Mouse (Mus musculus) forebrain, postnatal 0 days (tissue): ENCODE results near the gene Gm11273. TPM values are rescaled to one million over a fixed set of nuclear protein-coding genes. Genes with fewer than 3 reads are reported as not detected.
"Not testable (repeated sequence)": the region's sequence is repeated elsewhere in the genome, so short reads cannot be mapped to it uniquely, and the experiment has no call there.

Experiments used
- ATAC-seq: fragments of 200-750 bp; cut with Nextera tagmentation; 2 replicates; pipeline ENCODE4 v1.8.0; 2017; ENCODE audit warnings: mild to moderate bottlenecking, moderate library complexity
- DNase-seq: peaks from one replicate; pipeline ENCODE4 v3.0.0-alpha.2; 2015
- H3K27ac ChIP-seq: fragments of 300-500 bp; sonication (generic); 2 replicates; pipeline ENCODE4 v1.5.1; 2014; ENCODE audit warnings: low read depth, mild to moderate bottlenecking, antibody characterized with exemption, low read length, moderate library complexity, mixed read lengths
- H3K27me3 ChIP-seq: fragments of 300-500 bp; sonication (generic); 2 replicates; pipeline ENCODE4 v1.6.1; 2014; ENCODE audit warnings: mild to moderate bottlenecking, low read length, mixed read lengths; ENCODE audit not compliant: insufficient read depth
- H3K36me3 ChIP-seq: fragments of 300-500 bp; sonication (generic); 2 replicates; pipeline ENCODE4 v1.6.1; 2014; ENCODE audit warnings: mild to moderate bottlenecking, moderate library complexity; ENCODE audit not compliant: insufficient read depth
- H3K4me1 ChIP-seq: fragments of 300-500 bp; sonication (generic); 2 replicates; pipeline ENCODE4 v1.6.1; 2014; ENCODE audit warnings: antibody characterized with exemption; ENCODE audit not compliant: insufficient read depth
- H3K4me2 ChIP-seq: fragments of 300-500 bp; sonication (generic); 2 replicates; pipeline ENCODE4 v1.6.1; 2014; ENCODE audit warnings: low read depth, mild to moderate bottlenecking, moderate library complexity
- H3K4me3 ChIP-seq: fragments of 300-500 bp; sonication (generic); 2 replicates; pipeline ENCODE4 v1.5.1; 2014; ENCODE audit warnings: low read depth, low read length, mixed read lengths
- H3K9ac ChIP-seq: fragments of 300-500 bp; sonication (generic); 2 replicates; pipeline ENCODE4 v1.6.1; 2014; ENCODE audit warnings: mild to moderate bottlenecking
- H3K9me3 ChIP-seq: fragments of 300-500 bp; sonication (generic); 2 replicates; pipeline ENCODE4 v1.6.1; 2016; ENCODE audit warnings: low read length
- CTCF ChIP-seq: sonication (generic); IDR thresholded peaks from 2 replicates; pipeline ENCODE4 v1.5.1; 2016; ENCODE audit warnings: antibody characterized with exemption, control low read depth, low read depth
- WGBS: fragments of 180-500 bp; shearing (Covaris S2); extraction: QIAGEN DNeasy Blood & Tissue Kit; methylation state at CpG from one replicate; pipeline ENCODE4 v1.1.7; 2014; 5-methylcytosine and 5-hydroxymethylcytosine counted together
- polyA plus RNA-seq: library from polyadenylated mRNA; unstranded; fragments of >200 nt; fragmentation: Nextera tagmentation; extraction: Ambion mirVana; gene quantifications from 2 replicates; pipeline ENCODE4 v1.2.1, GENCODE M21; 2015
- total RNA-seq: library from RNA; depleted of rRNA; stranded (reverse); fragments of >200 nt; gene quantifications from 2 replicates; pipeline ENCODE4 v1.2.3, GENCODE M21; 2014; rRNA removed

The Gm11273 gene
- total and polyA plus RNA-seq, 2 experiments from 2014 or later, result 5.8 to 7.1 TPM

DNA sequence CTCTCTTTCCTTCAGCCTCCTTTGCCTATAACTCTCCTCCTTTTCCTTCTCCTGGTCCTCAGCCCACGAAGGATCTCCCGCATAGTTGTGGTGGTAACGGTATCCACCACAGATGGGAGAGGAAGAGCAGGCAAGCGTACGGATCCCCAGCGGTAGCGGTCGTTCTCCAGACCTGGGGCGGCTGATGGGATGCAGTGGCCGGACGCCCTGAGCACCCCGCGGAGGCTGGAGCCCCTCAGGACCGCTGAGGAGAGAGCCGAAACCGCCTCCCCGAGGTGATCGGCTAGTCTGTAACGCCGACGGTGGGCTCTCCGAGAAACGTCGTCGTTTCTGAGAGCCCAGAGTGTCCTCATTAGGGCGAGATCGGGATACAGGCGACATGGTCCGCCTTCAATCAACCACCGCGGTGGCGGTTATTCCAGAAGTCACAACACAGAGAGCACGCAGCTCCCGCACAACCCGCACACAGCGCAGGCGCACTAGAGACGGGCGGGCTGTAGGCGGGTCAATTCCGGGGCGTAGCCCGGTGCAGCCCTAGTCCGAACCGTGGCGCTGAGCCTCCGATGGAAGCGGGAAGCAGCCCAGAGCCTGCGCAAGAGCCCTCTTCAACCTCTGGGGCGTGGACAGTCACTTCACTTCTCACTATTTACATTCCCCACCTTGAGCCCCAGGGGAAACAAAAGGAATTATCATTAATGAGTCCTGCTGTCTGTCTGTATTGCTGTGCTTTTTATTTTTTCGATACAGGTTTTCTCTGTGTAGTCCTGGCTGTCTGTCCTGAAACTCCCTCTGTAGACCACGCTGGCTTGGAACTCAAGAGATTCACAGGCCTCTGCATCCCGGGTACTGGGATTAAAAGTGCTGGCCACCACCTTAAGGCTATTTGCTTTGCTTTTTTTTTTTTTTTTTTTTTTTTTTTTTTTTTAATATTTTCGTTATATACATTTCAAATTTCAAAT lies 32.9 kb downstream of the Gm11273 start, which contains the start of gene Nkapl:
TSS of gene Nkapl (minus strand) at position 449 of the 959 bp plus-strand sequence.
- H3K4me2 ChIP-seq, result peak within 1 kb of the TSS; percentile 60
- H3K9me3 ChIP-seq, result no peaks in the 10 kb centered on the region
- peak; percentile 99 for ATAC-seq

DNA sequence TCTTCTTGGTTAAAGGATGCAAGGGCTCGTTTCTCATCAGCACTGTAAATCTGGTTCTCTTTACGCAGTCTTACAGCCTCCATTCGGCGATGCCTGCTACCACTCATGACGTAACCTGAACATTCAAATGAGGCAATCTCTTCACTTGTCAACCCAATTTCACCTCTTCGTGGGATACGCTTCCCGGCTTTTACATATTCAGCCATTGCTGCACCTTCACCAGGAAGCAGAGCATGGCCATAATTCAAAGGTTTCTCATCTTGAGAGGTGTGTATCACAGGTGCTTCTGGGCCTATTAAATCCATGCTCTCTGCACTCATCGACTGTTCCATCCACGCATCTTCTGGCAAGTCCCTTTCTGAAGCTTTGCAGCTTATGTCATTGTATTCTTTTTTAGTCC lies 33.9 kb downstream of the Gm11273 start:
- no peak for ATAC-seq
- TF ChIP-seq CTCF, result no peak
- H3K9ac ChIP-seq, result no peak overlapping the region
- H3K4me1 ChIP-seq, result no peaks in the 10 kb centered on the region
- 88% methylated on average over 10 of the region's 10 CpGs for WGBS
- no peak overlapping the region for H3K4me3 ChIP-seq
- no peak for DNase-seq
- H3K9me3 ChIP-seq, result no peaks in the 10 kb centered on the region
- 0 out of 2 replicates have a peak, but pooled peaks cover 5% of the 10 kb centered on the region for H3K27me3 ChIP-seq
- no peak overlapping the region for H3K4me2 ChIP-seq
- no peak overlapping the region for H3K27ac ChIP-seq
- no peaks in the 10 kb centered on the region for H3K36me3 ChIP-seq

More for the DNA sequence above, 32.9 kb downstream of the Gm11273 start, which contains the start of gene Nkapl:
- Histone ChIP-seq H3K27me3 (0 out of 2 replicates have a peak, but pooled peaks cover 5% of the 10 kb centered on the region), H3K4me1 (no peaks in the 10 kb centered on the region), H3K4me3 (peak within 1 kb of the TSS; percentile 56), H3K27ac (peak within 1 kb of the TSS; percentile 31; the same call in 1 of the 2 replicates), H3K36me3 (no peaks in the 10 kb centered on the region), H3K9ac (peak within 1 kb of the TSS; percentile 60)
- no peak for TF ChIP-seq CTCF
- WGBS, result 1% methylated on average over 54 of the region's 54 CpGs
- DNase-seq, result peak; percentile 89

DNA sequence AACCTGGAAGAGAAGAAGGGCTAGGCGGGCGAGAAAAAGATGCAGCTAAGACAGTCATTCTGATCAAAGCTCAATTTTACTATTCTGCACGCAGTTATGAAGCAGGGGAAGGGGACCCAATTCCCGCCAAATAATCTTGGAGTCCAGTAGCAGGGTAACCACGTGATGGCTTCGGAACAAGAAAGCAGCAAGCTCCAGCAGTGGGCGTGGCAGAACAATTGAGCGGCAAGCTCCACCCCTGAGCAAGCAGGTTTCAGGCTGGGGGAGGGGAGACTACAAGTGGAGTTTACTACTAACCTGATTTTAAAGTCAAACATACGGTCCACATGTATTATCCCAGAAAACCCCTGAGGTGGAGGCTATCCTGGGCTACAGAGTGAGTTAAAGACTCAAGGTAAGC lies 38.7 kb downstream of the Gm11273 start:
- H3K4me1 ChIP-seq, H3K27me3 ChIP-seq, H3K9ac ChIP-seq, H3K27ac ChIP-seq, ATAC-seq, H3K9me3 ChIP-seq, H3K36me3 ChIP-seq, H3K4me2 ChIP-seq, DNase-seq, H3K4me3 ChIP-seq: not testable (repeated sequence)
- 60% methylated on average over 9 of the region's 9 CpGs for WGBS

DNA sequence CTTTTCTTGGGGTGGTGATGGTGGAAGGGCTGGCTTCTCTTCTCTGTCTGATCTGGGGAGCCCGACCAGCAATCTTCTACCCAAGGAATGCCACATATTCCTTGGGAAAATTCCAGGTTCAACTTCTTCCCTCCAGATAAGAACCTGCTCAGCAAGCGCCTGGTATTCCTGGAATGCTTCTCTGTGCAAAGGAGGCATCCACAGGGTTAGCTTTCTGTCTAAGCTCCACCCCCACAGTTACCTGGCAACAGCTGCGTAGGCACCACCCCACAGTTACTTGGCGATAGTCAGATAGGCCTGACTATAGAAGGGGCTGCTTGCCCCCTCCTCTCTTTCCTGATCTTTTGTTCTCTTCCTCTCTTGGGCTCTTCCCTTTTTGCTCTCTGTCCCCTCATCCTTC lies 44.9 kb downstream of the Gm11273 start:
- Histone ChIP-seq H3K9ac (no peak overlapping the region), H3K27me3 (no peaks in the 10 kb centered on the region), H3K4me2 (no peak overlapping the region), H3K36me3 (no peaks in the 10 kb centered on the region), H3K4me1 (peaks cover 4% of the 10 kb centered on the region; the same call in 1 of the 2 replicates), H3K4me3 (no peak overlapping the region), H3K9me3 (no peaks in the 10 kb centered on the region), H3K27ac (no peak overlapping the region)
- 9% methylated on average over 4 of the region's 4 CpGs for WGBS
- TF ChIP-seq CTCF, result no peak
- ATAC-seq, result no peak
- DNase-seq, result no peak

DNA sequence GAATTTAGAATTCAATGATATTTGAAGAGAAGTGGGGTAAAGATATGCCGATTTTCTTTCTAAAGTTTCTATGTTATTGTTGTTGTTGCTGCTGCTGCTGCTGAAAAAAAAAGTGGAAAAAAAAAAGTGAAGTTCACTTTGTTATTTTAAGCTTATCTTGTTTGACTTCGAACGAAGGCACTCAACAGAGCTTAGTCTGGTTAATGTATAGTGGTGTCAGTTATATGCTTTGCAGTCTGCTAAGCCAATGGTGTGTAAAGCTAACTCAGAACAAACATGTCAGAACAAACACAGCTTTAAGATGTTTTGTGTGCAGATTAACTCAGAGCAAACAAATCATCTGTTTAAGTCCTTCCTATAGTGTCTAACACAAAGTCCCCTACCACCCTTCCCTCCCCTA lies 47.1 kb downstream of the Gm11273 start:
- Histone ChIP-seq H3K4me2 (peak overlapping the region; percentile 71; the same call in 1 of the 2 replicates), H3K27me3 (no peaks in the 10 kb centered on the region), H3K36me3 (0 out of 2 replicates have a peak, but pooled peaks cover under 1% of the 10 kb centered on the region), H3K9ac (no peak overlapping the region), H3K4me3 (peak overlapping the region; percentile 77), H3K4me1 (peaks cover 4% of the 10 kb centered on the region; the same call in 1 of the 2 replicates), H3K27ac (no peak overlapping the region), H3K9me3 (no peaks in the 10 kb centered on the region)
- 97% methylated on average over 3 of the region's 3 CpGs for WGBS
- no peak for ATAC-seq
- no peak for TF ChIP-seq CTCF
- no peak for DNase-seq

DNA sequence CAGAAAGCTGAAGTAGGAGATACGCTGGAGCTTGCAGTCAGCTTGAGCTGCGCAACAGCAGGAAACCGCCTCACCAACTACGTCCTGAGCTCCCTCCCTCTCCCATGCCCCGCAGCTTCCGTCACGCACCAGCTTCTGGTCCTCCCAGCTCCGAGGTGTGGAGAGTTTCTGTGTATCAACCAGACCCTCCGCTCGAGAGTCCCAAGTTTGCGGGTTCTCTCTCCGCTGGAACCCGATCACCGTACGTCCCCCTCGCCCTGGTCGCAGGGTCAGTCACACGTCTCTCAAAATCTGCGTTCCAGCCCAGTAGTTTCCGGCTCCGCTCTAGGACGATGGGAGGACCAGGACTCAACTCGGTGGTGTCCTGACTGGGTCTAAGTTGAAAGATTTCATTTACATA lies 47.8 kb downstream of the Gm11273 start, which contains the start of gene Zscan26:
TSS of gene Zscan26 (minus strand) at position 282 of the 400 bp plus-strand sequence.
- H3K4me3 ChIP-seq, result peak within 1 kb of the TSS; percentile 77
- no peaks in the 10 kb centered on the region for H3K9me3 ChIP-seq
- no peak for TF ChIP-seq CTCF
- H3K4me1 ChIP-seq, result peaks cover 4% of the 10 kb centered on the region; the same call in 1 of the 2 replicates
- peak; percentile 91 for DNase-seq
- peak within 1 kb of the TSS; percentile 73 for H3K27ac ChIP-seq
- H3K36me3 ChIP-seq, result peaks cover 2% of the 10 kb centered on the region; the same call in 1 of the 2 replicates
- H3K4me2 ChIP-seq, result peak within 1 kb of the TSS; percentile 71
- H3K27me3 ChIP-seq, result no peaks in the 10 kb centered on the region
- under 1% methylated on average over 23 of the region's 23 CpGs for whole genome bisulfite sequencing
- H3K9ac ChIP-seq, result peak within 1 kb of the TSS; percentile 59
- ATAC-seq, result peak; percentile 96

DNA sequence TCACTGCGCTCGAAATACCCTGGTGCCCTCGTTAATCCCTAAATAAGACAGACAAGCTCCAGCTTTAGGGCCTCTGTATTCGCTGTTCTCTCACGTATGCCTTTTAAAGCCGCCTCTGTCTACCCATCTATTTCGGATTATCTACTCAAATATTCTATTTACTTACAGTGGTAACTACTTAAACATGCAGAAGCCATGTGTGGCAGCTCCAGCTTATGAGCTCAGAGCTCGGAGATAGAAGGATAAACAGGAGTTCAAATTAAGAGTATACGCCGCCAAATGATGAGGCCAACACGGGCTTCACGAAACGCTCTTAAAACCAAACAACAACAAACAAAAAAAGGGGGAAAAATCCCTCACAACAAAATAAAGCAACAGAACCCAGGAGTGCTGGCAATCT lies 48.2 kb downstream of the Gm11273 start:
- ATAC-seq (peak; percentile 28), DNase-seq (no peak)
- Histone ChIP-seq H3K4me3 (peak overlapping the region; percentile 77), H3K9ac (peak overlapping the region; percentile 59), H3K36me3 (peaks cover 2% of the 10 kb centered on the region; the same call in 1 of the 2 replicates), H3K9me3 (no peaks in the 10 kb centered on the region), H3K27me3 (no peaks in the 10 kb centered on the region), H3K4me1 (peaks cover 4% of the 10 kb centered on the region; the same call in 1 of the 2 replicates), H3K27ac (peak overlapping the region; percentile 73), H3K4me2 (peak overlapping the region; percentile 71)
- no peak for TF ChIP-seq CTCF
- 1% methylated on average over 13 of the region's 13 CpGs for WGBS

Other genes with a start within 250 kb of the Gm11273 start
- gene Gpx5, start 208.7 kb downstream of the Gm11273 start, total RNA-seq, result not detected in 2 replicates
- gene Gpx5, start 208.7 kb downstream of the Gm11273 start, polyA plus RNA-seq, result not detected in 2 replicates
- gene Gpx6, start 189.3 kb downstream of the Gm11273 start, total RNA-seq, result 0.15 TPM in 1 of 2 replicates, not detected in the other
- 0.11 and 0.14 TPM in 2 replicates for gene Gpx6, start 189.3 kb downstream of the Gm11273 start, polyA plus RNA-seq
- not detected in 2 replicates for gene Olfr1367, start 154.5 kb downstream of the Gm11273 start, total RNA-seq
- gene Olfr1367, start 154.5 kb downstream of the Gm11273 start, polyA plus RNA-seq, result not detected in 2 replicates
- gene Zscan12, start 138.6 kb downstream of the Gm11273 start, total RNA-seq, result 10.4 and 11.5 TPM in 2 replicates
- 7.2 and 8.1 TPM in 2 replicates for gene Zscan12, start 138.6 kb downstream of the Gm11273 start, polyA plus RNA-seq
- gene Zkscan3, start 98.7 kb downstream of the Gm11273 start, total RNA-seq, result 51.8 and 54.0 TPM in 2 replicates
- 42.2 and 45.6 TPM in 2 replicates for gene Zkscan3, start 98.7 kb downstream of the Gm11273 start, polyA plus RNA-seq
- gene Pgbd1, start 60.4 kb downstream of the Gm11273 start, total RNA-seq, result 2.3 and 4.7 TPM in 2 replicates
- 0.83 and 1.5 TPM in 2 replicates for gene Pgbd1, start 60.4 kb downstream of the Gm11273 start, polyA plus RNA-seq
- 25.2 and 27.1 TPM in 2 replicates for gene Zscan26, start 47.7 kb downstream of the Gm11273 start, total RNA-seq
- gene Zscan26, start 47.7 kb downstream of the Gm11273 start, polyA plus RNA-seq, result 10.9 and 16.7 TPM in 2 replicates
- gene Nkapl, start 32.9 kb downstream of the Gm11273 start, total RNA-seq, result 0.69 and 1.3 TPM in 2 replicates
- 1.8 and 2.7 TPM in 2 replicates for gene Nkapl, start 32.9 kb downstream of the Gm11273 start, polyA plus RNA-seq
- 8.9 and 9.3 TPM in 2 replicates for gene Zkscan4, start 22.5 kb downstream of the Gm11273 start, total RNA-seq
- gene Zkscan4, start 22.5 kb downstream of the Gm11273 start, polyA plus RNA-seq, result 4.2 and 6.1 TPM in 2 replicates
- 1.5 TPM in 1 of 2 replicates, not detected in the other for gene Gm10065, start 22.0 kb downstream of the Gm11273 start, total RNA-seq
- not detected in 2 replicates for gene Gm10065, start 22.0 kb downstream of the Gm11273 start, polyA plus RNA-seq
- 0.14 and 0.31 TPM in 2 replicates for gene AK157302, start 6.2 kb downstream of the Gm11273 start, total RNA-seq
- gene AK157302, start 6.2 kb downstream of the Gm11273 start, polyA plus RNA-seq, result 0.42 and 0.54 TPM in 2 replicates
- 7.8 and 9.5 TPM in 2 replicates for gene Zkscan8, start 29.7 kb upstream of the Gm11273 start, total RNA-seq
- gene Zkscan8, start 29.7 kb upstream of the Gm11273 start, polyA plus RNA-seq, result 1.3 and 2.2 TPM in 2 replicates
- gene Olfr1366, start 41.4 kb upstream of the Gm11273 start, total RNA-seq, result not detected in 2 replicates
- 0.15 TPM in 2 replicates for gene Olfr1366, start 41.4 kb upstream of the Gm11273 start, polyA plus RNA-seq
- gene Olfr1535, start 58.5 kb upstream of the Gm11273 start, total RNA-seq, result not detected in 2 replicates
- gene Olfr1535, start 58.5 kb upstream of the Gm11273 start, polyA plus RNA-seq, result 0.06 and 0.07 TPM in 2 replicates
- not detected in 2 replicates for gene Olfr1364, start 80.3 kb upstream of the Gm11273 start, total RNA-seq
- not detected in 2 replicates for gene Olfr1364, start 80.3 kb upstream of the Gm11273 start, polyA plus RNA-seq
- not detected in 2 replicates for gene Olfr1362, start 112.6 kb upstream of the Gm11273 start, total RNA-seq
- gene Olfr1362, start 112.6 kb upstream of the Gm11273 start, polyA plus RNA-seq, result not detected in 2 replicates
- not detected in 2 replicates for gene Olfr11, start 141.1 kb upstream of the Gm11273 start, total RNA-seq
- not detected in 2 replicates for gene Olfr11, start 141.1 kb upstream of the Gm11273 start, polyA plus RNA-seq
- not detected in 2 replicates for gene Olfr1361, start 162.0 kb upstream of the Gm11273 start, total RNA-seq
- not detected in 2 replicates for gene Olfr1361, start 162.0 kb upstream of the Gm11273 start, polyA plus RNA-seq
- not detected in 2 replicates for gene Olfr1360, start 176.0 kb upstream of the Gm11273 start, total RNA-seq
- not detected in 2 replicates for gene Olfr1360, start 176.0 kb upstream of the Gm11273 start, polyA plus RNA-seq
- not detected in 2 replicates for gene Olfr1359, start 196.7 kb upstream of the Gm11273 start, total RNA-seq
- not detected in 2 replicates for gene Olfr1359, start 196.7 kb upstream of the Gm11273 start, polyA plus RNA-seq
- 131 and 141 TPM in 2 replicates for gene Hist1h2bl, start 214.7 kb upstream of the Gm11273 start, total RNA-seq
- 0.65 and 0.73 TPM in 2 replicates for gene Hist1h2bl, start 214.7 kb upstream of the Gm11273 start, polyA plus RNA-seq
- 342 and 560 TPM in 2 replicates for gene Hist1h2ai, start 215.0 kb upstream of the Gm11273 start, total RNA-seq
- gene Hist1h2ai, start 215.0 kb upstream of the Gm11273 start, polyA plus RNA-seq, result 12.1 and 14.6 TPM in 2 replicates
- 277 and 308 TPM in 2 replicates for gene Hist1h3h, start 216.2 kb upstream of the Gm11273 start, total RNA-seq
- gene Hist1h3h, start 216.2 kb upstream of the Gm11273 start, polyA plus RNA-seq, result 0.75 and 1.3 TPM in 2 replicates
- 308 and 356 TPM in 2 replicates for gene Hist1h2bm, start 220.6 kb upstream of the Gm11273 start, total RNA-seq
- gene Hist1h2bm, start 220.6 kb upstream of the Gm11273 start, polyA plus RNA-seq, result 0.34 TPM in 1 of 2 replicates, not detected in the other
- gene Hist1h4j, start 233.6 kb upstream of the Gm11273 start, total RNA-seq, result 282 and 307 TPM in 2 replicates
- gene Hist1h4j, start 233.6 kb upstream of the Gm11273 start, polyA plus RNA-seq, result not detected in 2 replicates
- gene Hist1h4k, start 249.1 kb upstream of the Gm11273 start, total RNA-seq, result 635 and 850 TPM in 2 replicates
- not detected in 2 replicates for gene Hist1h4k, start 249.1 kb upstream of the Gm11273 start, polyA plus RNA-seq